Mouse (Mus musculus): ENCODE measurements around the gene Vmn1r207-ps.
"Not testable (repeated sequence)": the region's sequence is repeated elsewhere in the genome, so short reads cannot be mapped to it uniquely, and the experiment has no call there.

Vmn1r207-ps gene

GRCm38 (mm10) chr13:22729529-22729928 is at the start of gene Vmn1r207-ps:
Vmn1r207-ps (minus strand) TSS chr13:22729629.
- not testable (repeated sequence) for DNase-seq (ENCODE audit: low spot score in 2 of 2)

DNA sequence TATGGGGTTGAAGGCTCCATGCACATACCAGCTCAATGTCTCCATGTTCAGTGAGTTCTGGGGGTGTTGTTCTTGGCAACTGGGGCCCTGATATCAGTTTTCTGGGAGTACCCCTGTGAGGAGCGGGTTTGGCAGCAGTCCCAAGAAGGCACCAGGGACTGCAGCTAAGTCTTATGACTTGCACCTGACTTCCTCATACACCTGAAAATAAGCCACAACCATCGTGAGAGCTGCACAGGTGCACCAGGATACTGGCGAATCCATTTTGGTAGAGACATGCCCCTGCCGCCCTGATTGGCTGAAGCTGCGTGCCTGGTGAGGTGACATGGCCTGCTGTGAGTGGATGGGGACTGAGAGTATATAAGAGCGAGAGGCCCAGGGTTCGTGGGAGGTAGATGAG is 47.9 kb upstream of the Vmn1r207-ps start, which contains the start of gene Vmn1r208:
Gene Vmn1r208 (minus strand): TSS at position 101 of the 400 bp plus-strand sequence.
- not testable (repeated sequence) for DNase-seq (ENCODE audit: low spot score in 2 of 2)

DNA sequence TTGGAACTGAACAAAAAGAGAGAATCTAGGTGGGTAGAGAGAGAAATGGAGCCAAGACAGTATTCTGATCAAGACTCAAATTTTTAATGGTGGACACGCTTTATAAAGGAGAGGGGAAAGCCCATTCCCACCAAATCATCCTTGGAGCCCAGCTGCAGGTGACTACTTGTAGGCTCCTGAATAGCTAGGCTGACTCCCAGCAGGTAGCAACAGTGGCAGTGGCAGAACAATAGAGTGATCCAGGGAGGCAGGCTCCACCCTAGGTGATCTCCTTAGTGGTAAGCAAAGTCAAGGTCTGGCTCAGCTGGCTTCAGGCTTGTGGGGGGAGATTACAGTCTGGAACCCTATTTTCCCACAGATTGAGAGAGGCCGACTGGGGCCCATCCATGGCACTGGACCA is 42.2 kb upstream of the Vmn1r207-ps start:
- not testable (repeated sequence) for DNase-seq (ENCODE audit: low spot score in 2 of 2)

DNA sequence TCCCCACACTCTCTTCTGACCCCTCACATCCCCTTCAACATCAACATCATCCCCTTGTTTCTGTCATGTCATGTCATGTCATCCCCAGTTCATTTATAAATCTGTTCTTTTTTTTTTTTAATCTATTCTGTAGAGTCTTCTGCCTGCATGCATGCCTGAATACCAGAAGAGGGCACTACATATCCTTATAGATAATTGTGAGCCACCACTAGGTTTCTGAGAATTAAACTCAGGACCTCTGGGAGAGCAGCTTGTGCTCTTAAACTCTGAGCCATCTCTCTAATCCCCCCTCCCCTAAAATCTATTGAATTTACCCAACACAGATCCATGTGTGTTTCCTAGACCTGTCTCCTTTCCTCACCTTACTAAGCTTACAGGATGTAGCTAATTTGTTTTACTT is 18.1 kb upstream of the Vmn1r207-ps start:
- DNase-seq (ENCODE audit: low spot score in 2 of 2), result no peak

GRCm38 (mm10) chr13:22706947-22707346 is 22.5 kb downstream of the Vmn1r207-ps start:
- DNase-seq (ENCODE audit: low spot score in 2 of 2), result not testable (repeated sequence)

DNA sequence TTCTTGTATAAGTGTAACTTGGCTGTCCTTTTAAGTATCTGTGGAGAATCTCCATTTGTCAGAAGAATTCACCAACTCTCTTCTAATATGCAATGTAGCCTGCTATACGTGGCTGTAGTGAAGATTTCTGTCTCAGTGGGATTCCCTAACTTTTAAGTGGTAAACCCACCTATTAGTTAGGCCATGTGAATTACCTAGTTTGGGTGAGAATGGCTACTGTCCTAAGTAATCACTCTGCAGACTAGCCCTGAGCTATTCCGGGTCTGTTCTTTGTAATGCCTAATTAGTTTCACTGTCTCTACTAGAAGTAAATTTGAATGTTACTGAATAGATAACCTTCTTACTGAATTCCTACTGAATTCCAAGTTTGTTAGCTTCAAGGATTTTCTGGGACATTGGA is 26.5 kb downstream of the Vmn1r207-ps start:
- not testable (repeated sequence) for DNase-seq (ENCODE audit: low spot score in 2 of 2)
